ENCODE assay signal across 8 mouse cellular contexts in genomic region chr10:10321119-10321781, GRCm38 (mm10).
DNase-seq lines count a peak whose midpoint lies in the region; ATAC-seq and TF ChIP-seq lines count a peak whose summit lies in the region.

No protein-coding gene starts in this region.

- H3K4me2 ChIP-seq in forebrain, embryonic 13.5 days, result peak overlapping the region; percentile 54
- H3K4me2 ChIP-seq in liver, embryonic 16.5 days (ENCODE audit: low read depth, low read length), result peak overlapping the region; percentile 42
- H3K4me2 ChIP-seq in neural tube, embryonic 12.5 days (replicated peaks), result peak overlapping the region; percentile 51

- no peak overlapping the region for H3K4me3 ChIP-seq in E14TG2a.4 (replicated peaks; ENCODE audit: low read length)
- peak overlapping the region; percentile 25 for H3K4me3 ChIP-seq in forebrain, embryonic 13.5 days
- no peak overlapping the region for H3K4me3 ChIP-seq in liver, embryonic 16.5 days (ENCODE audit: low read depth, low read length)
- no peak overlapping the region for H3K4me3 ChIP-seq in neural tube, embryonic 12.5 days
- no peak overlapping the region for H3K4me3 ChIP-seq in thymus, adult 2 months (ENCODE audit: control insufficient read depth, insufficient read depth, low read length)

- no peaks in the 10 kb centered on the region; the same call in 1 of the 2 replicates for H3K27me3 ChIP-seq in E14TG2a.4 (ENCODE audit: insufficient read depth, low read length)
- H3K27me3 ChIP-seq in forebrain, embryonic 13.5 days, result no peaks in the 10 kb centered on the region
- H3K27me3 ChIP-seq in liver, embryonic 16.5 days (ENCODE audit: control insufficient read depth, insufficient read depth, low read depth, low read length), result no peaks in the 10 kb centered on the region
- no peaks in the 10 kb centered on the region; the same call in 1 of the 2 replicates for H3K27me3 ChIP-seq in neural tube, embryonic 12.5 days (replicated peaks)
- H3K27me3 ChIP-seq in thymus, adult 2 months (ENCODE audit: control insufficient read depth, insufficient read depth, low read length), result no peaks in the 10 kb centered on the region

- H3K9me3 ChIP-seq in E14TG2a.4 (ENCODE audit: low read length), result no peaks in the 10 kb centered on the region
- H3K9me3 ChIP-seq in forebrain, embryonic 13.5 days (replicated peaks), result no peaks in the 10 kb centered on the region
- H3K9me3 ChIP-seq in liver, embryonic 16.5 days (replicated peaks; ENCODE audit: control insufficient read depth, low read length), result no peaks in the 10 kb centered on the region
- H3K9me3 ChIP-seq in neural tube, embryonic 12.5 days, result no peaks in the 10 kb centered on the region

- TF ChIP-seq CTCF in E14TG2a.4 (conservative IDR thresholded peaks at IDR 0.05; ENCODE audit: low read length), result peak; percentile 53
- peak; percentile 61; the same call in 1 of the 2 replicates for TF ChIP-seq CTCF in thymus, adult 2 months (IDR thresholded peaks at IDR 0.05; ENCODE audit: borderline replicate concordance, control insufficient read depth, extremely low read depth, insufficient read depth, low read length, poor library complexity)

- ATAC-seq in forebrain, embryonic 13.5 days, result peak; percentile 96
- peak; percentile 74 for ATAC-seq in liver, embryonic 16.5 days (ENCODE audit: low read depth)
- peak; percentile 97 for ATAC-seq in neural tube, embryonic 12.5 days (ENCODE audit: low FRiP score, low read depth)

- TF ChIP-seq POLR2A in thymus, adult 2 months (IDR thresholded peaks at IDR 0.05; ENCODE audit: control insufficient read depth, extremely low read depth, insufficient read depth, low read length, poor library complexity), result no peak

- H3K27ac ChIP-seq in forebrain, embryonic 13.5 days, result no peak overlapping the region
- H3K27ac ChIP-seq in liver, embryonic 16.5 days (ENCODE audit: low read length), result no peak overlapping the region
- no peak overlapping the region for H3K27ac ChIP-seq in neural tube, embryonic 12.5 days
- H3K27ac ChIP-seq in thymus, adult 2 months (ENCODE audit: control insufficient read depth, insufficient read depth, low read length), result no peak overlapping the region

- no peaks in the 10 kb centered on the region for H3K36me3 ChIP-seq in E14TG2a.4 (ENCODE audit: insufficient read depth, low read length)
- H3K36me3 ChIP-seq in forebrain, embryonic 13.5 days (ENCODE audit: poor library complexity, severe bottlenecking), result no peaks in the 10 kb centered on the region
- no peaks in the 10 kb centered on the region for H3K36me3 ChIP-seq in liver, embryonic 16.5 days (ENCODE audit: control insufficient read depth, insufficient read depth)
- H3K36me3 ChIP-seq in neural tube, embryonic 12.5 days, result no peaks in the 10 kb centered on the region
- no peaks in the 10 kb centered on the region for H3K36me3 ChIP-seq in thymus, adult 2 months (ENCODE audit: control insufficient read depth, insufficient read depth, low read length)

- peaks cover 2% of the 10 kb centered on the region; the same call in 1 of the 2 replicates for H3K4me1 ChIP-seq in E14TG2a.4 (replicated peaks; ENCODE audit: low read depth, low read length)
- H3K4me1 ChIP-seq in forebrain, embryonic 13.5 days, result peaks cover 11% of the 10 kb centered on the region; the same call in 1 of the 2 replicates
- no peaks in the 10 kb centered on the region for H3K4me1 ChIP-seq in liver, embryonic 16.5 days (ENCODE audit: control insufficient read depth, low read depth, low read length)
- H3K4me1 ChIP-seq in neural tube, embryonic 12.5 days, result 0 out of 2 replicates have a peak, but pooled peaks cover 3% of the 10 kb centered on the region
- H3K4me1 ChIP-seq in thymus, adult 2 months (replicated peaks; ENCODE audit: control insufficient read depth, insufficient read depth, low read length), result peaks cover 3% of the 10 kb centered on the region

- 7% methylated on average over 20 of the region's 20 CpGs for WGBS in forebrain, embryonic 13.5 days
- WGBS in liver, embryonic 16.5 days (ENCODE audit: insufficient replicate concordance), result 3% methylated on average over 20 of the region's 20 CpGs
- 13% methylated on average over 20 of the region's 20 CpGs for WGBS in neural tube, embryonic 12.5 days
- WGBS in thymus, adult 2 months, result 9% methylated on average over 20 of the region's 20 CpGs

- H3K9ac ChIP-seq in forebrain, embryonic 13.5 days, result no peak overlapping the region
- H3K9ac ChIP-seq in liver, embryonic 16.5 days (ENCODE audit: low read depth, low read length), result no peak overlapping the region
- H3K9ac ChIP-seq in neural tube, embryonic 12.5 days, result no peak overlapping the region

- intact Hi-C loops in heart, postnatal 10 days (cut with DNase I), result loop anchor here (1.0 to 5.0 kb wide), 4 partner anchors 264 to 524 kb away; no protein-coding TSS in a partner anchor

- peak; percentile 40 for DNase-seq in c-Kit-positive CD71-positive TER-119-negative erythroid progenitor cells, embryonic 14.5 days (ENCODE audit: low read depth)
- DNase-seq in heart, postnatal 10 days, result peak; percentile 75 to 78
- peak; percentile 58 to 74 for DNase-seq in kidney, postnatal 4 days
- peak; percentile 37 for DNase-seq in thymus, adult 2 months
